Mouse (Mus musculus): ENCODE results near the gene Lrrc49.

DNA sequence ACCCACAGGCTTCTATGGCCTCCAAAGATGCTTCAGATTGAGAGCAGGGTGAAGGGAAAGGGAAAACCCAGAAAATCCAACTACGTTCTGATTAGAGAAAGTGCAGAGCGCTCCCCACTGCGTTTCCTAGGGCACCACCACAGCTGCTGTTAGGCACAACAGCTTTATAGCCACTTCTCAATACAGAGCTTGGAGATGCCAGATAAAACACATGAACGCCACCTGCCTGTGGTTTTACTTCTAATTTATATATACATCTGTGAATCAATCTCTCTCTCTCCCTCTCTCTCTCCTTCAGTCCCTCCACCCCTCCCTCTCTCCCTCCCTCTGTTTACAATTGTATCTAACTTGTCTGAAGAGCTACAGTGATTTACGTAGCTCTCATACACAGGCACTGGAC is 95.6 kb downstream of the Lrrc49 start:
- TF ChIP-seq CTCF (IDR thresholded peaks at IDR 0.05; ENCODE audit: borderline replicate concordance, control insufficient read depth, extremely low read depth, insufficient read depth, low read length, poor library complexity) (no peak), POLR2A (IDR thresholded peaks at IDR 0.05; ENCODE audit: control insufficient read depth, extremely low read depth, insufficient read depth, low read length, poor library complexity) (no peak)

All from thymus, adult 2 months (tissue).